Mouse (Mus musculus): ENCODE data around the gene Poll.

DNA sequence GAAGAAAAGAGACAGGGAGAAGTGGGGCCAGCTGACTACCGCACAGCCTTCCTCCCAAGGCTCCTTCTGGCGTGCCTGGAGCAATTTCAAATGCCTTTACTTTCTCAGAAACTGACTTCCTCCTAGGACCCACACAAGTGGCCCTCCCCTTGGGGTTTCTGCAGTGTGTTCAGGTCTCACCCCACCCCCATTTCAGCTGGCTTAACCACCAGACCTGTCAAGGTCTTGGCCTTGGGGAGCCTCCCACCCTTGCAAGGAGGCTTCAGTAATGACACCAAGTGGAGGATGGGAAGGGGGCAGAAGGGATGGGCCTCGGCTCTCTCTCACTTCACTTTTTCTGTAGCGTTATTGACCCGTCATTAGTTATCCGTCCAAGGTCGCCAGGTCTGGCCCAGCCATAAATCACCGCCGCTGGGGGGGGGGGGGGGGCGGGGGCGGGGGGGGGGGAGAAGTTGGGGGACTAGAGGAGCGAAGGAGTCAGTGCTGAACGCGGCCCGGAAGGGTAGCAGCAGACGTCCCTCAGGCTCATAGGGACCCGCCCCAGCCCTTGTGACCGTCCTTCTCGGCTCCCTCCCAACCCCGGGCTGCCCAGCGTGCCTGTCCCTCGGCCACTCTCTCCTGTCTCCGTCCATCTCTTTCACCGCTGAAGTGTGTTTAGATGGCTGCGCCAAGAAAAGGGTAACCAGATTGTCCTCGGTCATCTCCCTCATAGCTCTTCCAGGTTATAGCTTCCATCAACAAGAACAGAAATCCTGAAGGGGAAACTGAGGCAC is 16.0 kb downstream of the Poll start:
- no peak for TF ChIP-seq CTCF (IDR thresholded peaks at IDR 0.05; ENCODE audit: low read depth, low read length)
- no peak for TF ChIP-seq GATA1 (IDR thresholded peaks at IDR 0.05; ENCODE audit: borderline replicate concordance, low read length)
- TF ChIP-seq POLR2AphosphoS5 (IDR thresholded peaks at IDR 0.05; ENCODE audit: insufficient replicate concordance, low read depth, low read length): no peak
- TF ChIP-seq TAL1 (conservative IDR thresholded peaks at IDR 0.05; ENCODE audit: low read depth, low read length): no peak
